Mouse (Mus musculus) kidney, postnatal 0 days (tissue): Measurements from ENCODE around the gene Trim28. TPM values are rescaled to one million over a fixed set of nuclear protein-coding genes. Genes with fewer than 3 reads are reported as not detected.

Experiments
- ATAC-seq: fragments of 200-750 bp; cut with Nextera tagmentation; replicated peaks from 2 replicates; pipeline ENCODE4 v1.8.0; 2017; ENCODE audit warnings: low read depth, moderate number of reproducible peaks, moderate TSS enrichment, moderate library complexity; ENCODE audit not compliant: low FRiP score
- DNase-seq: peaks from one replicate; pipeline ENCODE4 v3.0.0-alpha.2; 2016; ENCODE audit warnings: low spot score
- H3K27ac ChIP-seq: fragments of 300-500 bp; sonication (generic); 2 replicates; pipeline ENCODE4 v1.5.1; 2014; ENCODE audit warnings: mild to moderate bottlenecking
- H3K27me3 ChIP-seq: fragments of 300-500 bp; sonication (generic); 2 replicates; pipeline ENCODE4 v1.6.1; 2014; ENCODE audit warnings: low read length, mixed read lengths; ENCODE audit not compliant: insufficient read depth
- H3K36me3 ChIP-seq: fragments of 300-500 bp; sonication (generic); 2 replicates; pipeline ENCODE4 v1.6.1; 2014; ENCODE audit warnings: low read length, mixed read lengths; ENCODE audit not compliant: insufficient read depth
- H3K4me1 ChIP-seq: fragments of 300-500 bp; sonication (generic); replicated peaks from 2 replicates; pipeline ENCODE4 v1.6.1; 2014; ENCODE audit warnings: antibody characterized with exemption, low read length, mixed read lengths; ENCODE audit not compliant: insufficient read depth
- H3K4me2 ChIP-seq: fragments of 300-500 bp; sonication (generic); 2 replicates; pipeline ENCODE4 v1.6.1; 2014; ENCODE audit warnings: mild to moderate bottlenecking, low read length, moderate library complexity, mixed read lengths
- H3K4me3 ChIP-seq: fragments of 300-500 bp; sonication (generic); replicated peaks from 2 replicates; pipeline ENCODE4 v1.5.1; 2014; ENCODE audit warnings: low read depth, low read length
- H3K9ac ChIP-seq: fragments of 300-500 bp; sonication (generic); 2 replicates; pipeline ENCODE4 v1.6.1; 2014; ENCODE audit warnings: low read depth, low read length
- H3K9me3 ChIP-seq: fragments of 300-500 bp; sonication (generic); replicated peaks from 2 replicates; pipeline ENCODE4 v1.6.1; 2016; ENCODE audit warnings: low read length, inconsistent platforms, mixed read lengths
- CTCF ChIP-seq: IDR thresholded peaks from 2 replicates; pipeline ENCODE4 v1.5.1; 2016; ENCODE audit warnings: antibody characterized with exemption, low read depth, mild to moderate bottlenecking, moderate library complexity
- WGBS: fragments of 180-500 bp; shearing (Covaris S2); extraction: QIAGEN DNeasy Blood & Tissue Kit; methylation state at CpG from one replicate; pipeline ENCODE4 v1.1.7; 2014; 5-methylcytosine and 5-hydroxymethylcytosine counted together
- polyA plus RNA-seq: library from polyadenylated mRNA; unstranded; fragments of >200 nt; fragmentation: Nextera tagmentation; extraction: Ambion mirVana; gene quantifications from 2 replicates; pipeline ENCODE4 v1.2.1, GENCODE M21; 2015

The Trim28 gene
- polyA plus RNA-seq, 1 experiment from 2014 or later: 195 TPM

DNA sequence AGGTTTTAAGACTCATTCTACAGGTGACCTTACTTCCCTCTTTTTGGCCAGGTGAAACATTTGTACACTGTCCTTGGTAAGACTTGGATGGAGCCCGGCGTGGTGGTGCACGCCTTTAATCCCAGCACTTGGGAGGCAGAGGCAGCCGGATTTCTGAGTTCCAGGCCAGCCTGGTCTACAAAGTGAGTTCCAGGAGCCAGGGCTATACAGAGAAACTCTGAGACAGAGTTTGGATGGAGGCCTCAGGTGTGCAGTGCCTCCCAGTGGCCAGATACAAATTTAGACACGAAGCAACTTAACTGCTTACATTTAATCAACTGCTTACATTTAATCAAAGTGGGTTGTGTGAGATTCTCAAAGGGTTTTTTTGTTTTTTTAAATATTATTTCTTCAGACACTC, 32.2 kb downstream of the Trim28 start:
- H3K4me3 ChIP-seq: no peak overlapping the region
- no peaks in the 10 kb centered on the region for H3K27me3 ChIP-seq
- peaks cover 13% of the 10 kb centered on the region for H3K4me1 ChIP-seq
- WGBS: 77% methylated on average over 5 of the region's 5 CpGs
- no peaks in the 10 kb centered on the region for H3K9me3 ChIP-seq
- no peak for ATAC-seq
- peak; percentile 58 for DNase-seq
- H3K9ac ChIP-seq: no peak overlapping the region
- no peak overlapping the region for H3K27ac ChIP-seq
- H3K4me2 ChIP-seq: no peak overlapping the region
- H3K36me3 ChIP-seq: peaks cover 69% of the 10 kb centered on the region
- peak; percentile 58; the same call in 1 of the 2 replicates for TF ChIP-seq CTCF

DNA sequence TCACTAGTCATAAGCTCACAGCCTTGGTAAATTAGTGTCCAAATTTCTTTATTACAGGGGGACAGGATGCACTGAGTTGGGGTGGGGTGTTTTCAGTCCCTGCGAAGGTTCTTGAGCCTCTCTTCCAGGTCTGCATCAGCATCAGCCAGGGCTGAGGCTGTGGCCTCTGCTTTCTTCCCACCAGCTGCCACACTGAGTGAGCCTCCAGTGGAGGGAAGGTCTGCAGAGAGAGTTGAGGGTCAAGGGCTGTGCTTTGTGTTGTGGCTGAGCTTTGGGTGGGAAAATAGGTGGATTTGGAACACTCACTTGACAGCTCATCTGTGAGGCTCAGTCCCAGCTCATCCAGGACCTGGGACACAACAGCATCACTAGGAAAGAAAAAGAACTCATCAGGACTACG, 33.1 kb downstream of the Trim28 start:
- Histone ChIP-seq H3K27me3 (no peaks in the 10 kb centered on the region), H3K4me3 (no peak overlapping the region), H3K36me3 (peaks cover 67% of the 10 kb centered on the region), H3K4me2 (no peak overlapping the region), H3K9ac (no peak overlapping the region), H3K9me3 (no peaks in the 10 kb centered on the region), H3K27ac (no peak overlapping the region), H3K4me1 (peaks cover 15% of the 10 kb centered on the region)
- 81% methylated on average over 2 of the region's 2 CpGs for WGBS
- no peak for DNase-seq
- no peak for ATAC-seq
- no peak for TF ChIP-seq CTCF

DNA sequence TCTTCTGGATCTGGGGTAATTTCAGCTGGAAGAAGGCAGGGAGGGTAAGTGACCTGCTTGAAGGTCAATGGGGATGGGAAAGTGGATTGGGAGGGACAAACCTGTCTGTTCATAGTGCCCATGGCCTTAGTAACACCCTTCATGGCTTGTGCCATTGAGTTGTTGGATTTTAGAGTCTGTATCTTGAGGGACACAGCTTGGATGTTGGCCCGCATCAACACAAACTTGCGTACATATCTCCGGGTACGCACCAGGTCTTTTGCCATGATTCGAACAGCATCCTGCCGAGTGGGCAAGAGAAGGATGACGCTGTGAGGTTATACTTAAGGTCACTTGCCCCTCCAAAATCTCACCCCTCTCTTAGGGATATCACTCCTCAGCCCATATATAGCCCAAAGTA, 33.6 kb downstream of the Trim28 start:
- Histone ChIP-seq H3K4me1 (peaks cover 15% of the 10 kb centered on the region), H3K27ac (no peak overlapping the region), H3K27me3 (no peaks in the 10 kb centered on the region), H3K9me3 (no peaks in the 10 kb centered on the region), H3K4me3 (no peak overlapping the region), H3K4me2 (no peak overlapping the region), H3K9ac (no peak overlapping the region), H3K36me3 (peaks cover 61% of the 10 kb centered on the region)
- no peak for ATAC-seq
- no peak for DNase-seq
- no peak for TF ChIP-seq CTCF
- 85% methylated on average over 7 of the region's 7 CpGs for WGBS

DNA sequence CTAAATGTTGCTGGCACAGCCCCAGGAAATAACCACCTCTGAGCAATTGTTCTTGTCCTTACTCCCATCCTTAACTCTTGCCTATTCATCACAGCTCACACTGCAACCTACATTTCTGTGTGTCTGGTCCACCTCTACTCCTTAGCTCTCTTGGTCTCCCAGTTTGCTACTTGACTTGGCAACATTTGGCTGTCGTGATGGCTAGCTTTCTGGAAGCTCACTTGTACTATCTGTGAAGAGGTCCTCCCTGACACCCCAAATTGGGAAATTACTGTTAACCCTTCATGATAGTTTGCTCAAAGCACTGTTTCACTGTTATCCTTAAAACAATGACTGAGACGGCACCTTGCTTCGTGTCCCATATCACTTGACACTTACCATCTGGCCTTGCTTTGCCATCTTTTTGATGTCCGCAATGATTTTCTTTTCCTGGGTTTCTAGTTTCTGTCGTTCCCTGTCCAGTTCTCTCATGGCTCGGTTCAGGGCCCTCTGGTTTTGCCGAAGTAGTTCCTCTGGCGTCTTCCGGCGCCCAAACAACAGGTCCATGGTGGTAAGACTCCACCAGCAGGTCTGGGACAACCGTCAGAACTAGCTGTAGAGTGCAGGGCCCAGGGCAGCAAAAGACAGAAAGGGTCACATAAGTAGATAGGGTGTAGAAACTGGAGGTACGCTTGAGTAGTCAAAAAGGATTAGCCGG, 34.7 kb downstream of the Trim28 start:
- Histone ChIP-seq H3K27ac (peak overlapping the region; percentile 92), H3K9ac (peak overlapping the region; percentile 79), H3K4me1 (peaks cover 16% of the 10 kb centered on the region), H3K27me3 (no peaks in the 10 kb centered on the region), H3K4me2 (peak overlapping the region; percentile 76), H3K4me3 (peak overlapping the region; percentile 52), H3K9me3 (no peaks in the 10 kb centered on the region), H3K36me3 (peaks cover 51% of the 10 kb centered on the region)
- TF ChIP-seq CTCF: no peak
- DNase-seq (no peak), ATAC-seq (no peak)
- 32% methylated on average over 13 of the region's 13 CpGs for WGBS

DNA sequence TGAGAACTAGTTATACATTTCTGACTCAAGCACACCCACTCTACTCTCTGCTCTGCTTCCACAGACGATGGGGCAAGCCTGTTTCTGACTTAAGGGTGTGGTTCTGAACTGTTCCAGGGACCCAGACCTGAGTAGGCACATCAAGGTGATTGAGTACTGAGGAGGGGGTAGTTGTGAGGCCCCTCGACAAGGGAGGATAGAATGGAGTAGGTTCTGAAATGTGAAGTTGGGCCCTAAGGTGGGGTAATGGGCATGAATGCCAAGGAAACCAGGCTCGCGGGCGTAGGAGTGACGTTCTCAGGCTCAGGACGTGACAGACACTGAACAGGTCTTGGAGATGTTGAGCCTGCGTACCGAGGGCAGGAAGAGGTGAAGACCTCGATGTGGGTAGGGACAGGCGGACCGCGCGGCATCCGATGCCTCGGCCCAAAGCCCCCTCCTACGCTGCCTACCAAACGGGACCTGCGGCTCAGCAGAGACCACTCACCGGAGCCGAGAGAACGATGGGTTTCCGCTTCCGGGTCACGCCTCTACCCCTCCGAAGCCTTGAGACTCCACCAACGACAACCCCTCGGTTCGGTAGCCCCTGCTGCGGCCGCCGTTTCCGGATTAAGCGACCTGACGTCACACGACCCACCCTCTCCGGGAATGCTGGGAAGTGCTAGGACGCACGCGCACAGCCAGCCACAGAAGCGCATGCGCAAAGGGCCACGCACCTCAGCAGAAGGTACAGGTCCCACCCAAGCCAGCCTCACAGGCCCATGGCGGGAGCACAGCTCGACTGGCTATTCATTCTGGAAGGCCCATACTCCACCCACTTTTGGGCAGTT, 35.4 kb downstream of the Trim28 start, which contains the start of gene Chmp2a:
Chmp2a (minus strand) TSS at position 660 of the 830 bp plus-strand sequence.
- Histone ChIP-seq H3K9me3 (no peaks in the 10 kb centered on the region), H3K36me3 (peaks cover 43% of the 10 kb centered on the region), H3K4me1 (peaks cover 24% of the 10 kb centered on the region), H3K27ac (peak within 1 kb of the TSS; percentile 92), H3K27me3 (no peaks in the 10 kb centered on the region), H3K4me2 (peak within 1 kb of the TSS; percentile 76), H3K9ac (peak within 1 kb of the TSS; percentile 79), H3K4me3 (peak within 1 kb of the TSS; percentile 52)
- under 1% methylated on average over 45 of the region's 45 CpGs for WGBS
- no peak for TF ChIP-seq CTCF
- peak; percentile 81 for ATAC-seq
- DNase-seq: peak; percentile 99

DNA sequence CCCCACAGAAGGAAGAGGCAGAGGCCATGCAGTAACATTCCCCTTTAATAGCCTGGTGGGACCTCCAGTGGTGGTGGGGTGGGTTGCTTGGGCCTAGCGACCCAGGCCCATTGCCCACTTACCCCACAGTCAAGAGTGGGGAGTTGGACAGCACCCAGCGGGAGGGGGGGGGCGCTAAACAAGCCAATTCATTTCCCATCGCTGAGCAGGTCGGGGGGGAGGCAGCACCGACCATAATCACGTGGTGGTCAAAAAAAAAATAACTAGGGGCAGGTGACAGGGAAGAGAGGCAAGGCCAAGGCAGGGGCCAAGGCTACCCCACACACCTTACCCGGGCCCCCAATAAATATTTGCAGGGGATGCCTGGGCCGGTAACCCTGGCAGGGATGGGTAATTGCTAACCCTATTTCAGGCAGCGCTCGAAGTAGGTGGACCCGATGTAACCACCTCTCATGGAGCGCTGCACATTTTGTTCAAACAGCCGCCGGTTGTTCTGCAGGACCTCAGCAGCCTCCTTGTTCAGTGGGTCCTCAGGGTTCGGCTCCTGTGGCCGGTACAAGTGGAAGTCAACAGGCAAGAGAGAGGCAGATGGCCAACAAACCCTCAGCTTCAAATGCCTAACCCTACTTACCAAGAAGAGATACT, 36.4 kb downstream of the Trim28 start:
- no peaks in the 10 kb centered on the region for H3K27me3 ChIP-seq
- peaks cover 24% of the 10 kb centered on the region for H3K4me1 ChIP-seq
- H3K4me3 ChIP-seq: no peak overlapping the region
- H3K9me3 ChIP-seq: no peaks in the 10 kb centered on the region
- DNase-seq: no peak
- WGBS: 81% methylated on average over 17 of the region's 17 CpGs
- peak overlapping the region; percentile 76; the same call in 1 of the 2 replicates for H3K4me2 ChIP-seq
- no peak for TF ChIP-seq CTCF
- peak overlapping the region; percentile 38; the same call in 1 of the 2 replicates for H3K9ac ChIP-seq
- peaks cover 33% of the 10 kb centered on the region for H3K36me3 ChIP-seq
- peak overlapping the region; percentile 92; the same call in 1 of the 2 replicates for H3K27ac ChIP-seq
- no peak for ATAC-seq
